Mouse (Mus musculus) intestine, postnatal 0 days (tissue): Measurements from ENCODE around the gene Lrrc4. TPM values are rescaled to one million over a fixed set of nuclear protein-coding genes. Genes with fewer than 3 reads are reported as not detected.

ENCODE experiments used
- ATAC-seq: fragments of 200-750 bp; cut with Nextera tagmentation; 2 replicates; pipeline ENCODE4 v1.8.0; 2017; ENCODE audit warnings: mild to moderate bottlenecking, moderate TSS enrichment, moderate library complexity
- H3K27ac ChIP-seq: fragments of 300-500 bp; sonication (generic); 2 replicates; pipeline ENCODE4 v1.5.1; 2014; ENCODE audit warnings: mild to moderate bottlenecking, low read depth, low read length, moderate library complexity
- H3K27me3 ChIP-seq: fragments of 300-500 bp; sonication (generic); replicated peaks from 2 replicates; pipeline ENCODE4 v1.6.1; 2014; ENCODE audit warnings: low read length, mixed read lengths; ENCODE audit not compliant: control insufficient read depth, insufficient read depth
- H3K36me3 ChIP-seq: fragments of 300-500 bp; sonication (generic); 2 replicates; pipeline ENCODE4 v1.6.1; 2014; ENCODE audit warnings: mild to moderate bottlenecking, moderate library complexity; ENCODE audit not compliant: control insufficient read depth, insufficient read depth
- H3K4me1 ChIP-seq: fragments of 300-500 bp; sonication (generic); replicated peaks from 2 replicates; pipeline ENCODE4 v1.6.1; 2014; ENCODE audit warnings: antibody characterized with exemption, low read length, mixed read lengths; ENCODE audit not compliant: control insufficient read depth, insufficient read depth
- H3K4me2 ChIP-seq: fragments of 300-500 bp; sonication (generic); replicated peaks from 2 replicates; pipeline ENCODE4 v1.6.1; 2014; ENCODE audit warnings: low read depth, mild to moderate bottlenecking, moderate library complexity
- H3K4me3 ChIP-seq: fragments of 300-500 bp; sonication (generic); 2 replicates; pipeline ENCODE4 v1.5.1; 2014; ENCODE audit warnings: low read depth, low read length
- H3K9ac ChIP-seq: fragments of 300-500 bp; sonication (generic); 2 replicates; pipeline ENCODE4 v1.6.1; 2014; ENCODE audit warnings: mild to moderate bottlenecking, low read depth, low read length
- H3K9me3 ChIP-seq: fragments of 300-500 bp; sonication (generic); 2 replicates; pipeline ENCODE4 v1.6.1; 2016; ENCODE audit warnings: mixed run types; ENCODE audit not compliant: control insufficient read depth
- CTCF ChIP-seq: sonication (generic); IDR thresholded peaks from 2 replicates; pipeline ENCODE4 v1.5.1; 2016; ENCODE audit warnings: low read depth, mild to moderate bottlenecking, control low read depth, antibody characterized with exemption, moderate library complexity
- WGBS: fragments of 180-500 bp; shearing (Covaris S2); extraction: QIAGEN DNeasy Blood & Tissue Kit; methylation state at CpG from one replicate; pipeline ENCODE4 v1.1.7; 2014; 5-methylcytosine and 5-hydroxymethylcytosine counted together
- polyA plus RNA-seq: library from polyadenylated mRNA; unstranded; fragments of >200 nt; fragmentation: Nextera tagmentation; extraction: Ambion mirVana; gene quantifications from 2 replicates; pipeline ENCODE4 v1.2.1, GENCODE M21; 2015

Gene Lrrc4
- polyA plus RNA-seq, 1 experiment from 2014 or later, result 3.2 TPM

- no peaks in the 10 kb centered on the region for H3K36me3 ChIP-seq
- 80% methylated on average over 7 of the region's 7 CpGs for WGBS
- ATAC-seq, result no peak
Measured at GRCm38 (mm10) chr6:28852342-28852741, 20.8 kb upstream of the Lrrc4 start.

GRCm38 (mm10) chr6:28850326-28850900, 18.9 kb upstream of the Lrrc4 start:
- no peak for ATAC-seq
- H3K4me1 ChIP-seq, result no peaks in the 10 kb centered on the region
- 91% methylated on average over 9 of the region's 9 CpGs for WGBS
- H3K27ac ChIP-seq, result no peak overlapping the region
- H3K36me3 ChIP-seq, result no peaks in the 10 kb centered on the region
- no peak overlapping the region for H3K4me2 ChIP-seq
- H3K27me3 ChIP-seq, result no peaks in the 10 kb centered on the region
- H3K9ac ChIP-seq, result no peak overlapping the region
- no peaks in the 10 kb centered on the region for H3K9me3 ChIP-seq
- no peak for TF ChIP-seq CTCF
- H3K4me3 ChIP-seq, result no peak overlapping the region

More at GRCm38 (mm10) chr6:28852342-28852741, 20.8 kb upstream of the Lrrc4 start:
- Histone ChIP-seq H3K4me3 (no peak overlapping the region), H3K27ac (no peak overlapping the region), H3K4me1 (0 out of 2 replicates have a peak, but pooled peaks cover 6% of the 10 kb centered on the region), H3K9me3 (no peaks in the 10 kb centered on the region), H3K27me3 (no peaks in the 10 kb centered on the region), H3K9ac (no peak overlapping the region), H3K4me2 (no peak overlapping the region)
- no peak for TF ChIP-seq CTCF

- Histone ChIP-seq H3K27ac (no peak overlapping the region), H3K4me3 (no peak overlapping the region), H3K27me3 (no peaks in the 10 kb centered on the region), H3K36me3 (no peaks in the 10 kb centered on the region), H3K9me3 (no peaks in the 10 kb centered on the region), H3K4me2 (no peak overlapping the region), H3K4me1 (no peaks in the 10 kb centered on the region), H3K9ac (no peak overlapping the region)
- WGBS, result 67% methylated on average over 3 of the region's 3 CpGs
- no peak for ATAC-seq
- no peak for TF ChIP-seq CTCF
Measured at GRCm38 (mm10) chr6:28849317-28849716, 17.8 kb upstream of the Lrrc4 start.

GRCm38 (mm10) chr6:28848891-28849290, 17.3 kb upstream of the Lrrc4 start:
- no peak overlapping the region for H3K4me3 ChIP-seq
- no peak for ATAC-seq
- H3K4me2 ChIP-seq, result no peak overlapping the region
- 83% methylated on average over 9 of the region's 9 CpGs for WGBS
- H3K9ac ChIP-seq, result no peak overlapping the region
- TF ChIP-seq CTCF, result no peak
- no peaks in the 10 kb centered on the region for H3K4me1 ChIP-seq
- no peaks in the 10 kb centered on the region for H3K27me3 ChIP-seq
- no peaks in the 10 kb centered on the region for H3K9me3 ChIP-seq
- no peaks in the 10 kb centered on the region for H3K36me3 ChIP-seq
- no peak overlapping the region for H3K27ac ChIP-seq

- TF ChIP-seq CTCF, result no peak
- WGBS, result 75% methylated on average over 6 of the region's 6 CpGs
Measured at GRCm38 (mm10) chr6:28848285-28848794, 16.8 kb upstream of the Lrrc4 start.

GRCm38 (mm10) chr6:28847616-28848015, 16.1 kb upstream of the Lrrc4 start:
- 74% methylated on average over 6 of the region's 6 CpGs for WGBS
- no peak overlapping the region for H3K9ac ChIP-seq
- H3K36me3 ChIP-seq, result no peaks in the 10 kb centered on the region; the same call in 1 of the 2 replicates
- H3K4me3 ChIP-seq, result no peak overlapping the region
- H3K27me3 ChIP-seq, result no peaks in the 10 kb centered on the region
- no peaks in the 10 kb centered on the region for H3K4me1 ChIP-seq
- no peak overlapping the region for H3K27ac ChIP-seq
- no peak for TF ChIP-seq CTCF
- no peak overlapping the region for H3K4me2 ChIP-seq
- ATAC-seq, result no peak
- no peaks in the 10 kb centered on the region for H3K9me3 ChIP-seq

More at GRCm38 (mm10) chr6:28848285-28848794, 16.8 kb upstream of the Lrrc4 start:
- Histone ChIP-seq H3K36me3 (no peaks in the 10 kb centered on the region), H3K4me1 (no peaks in the 10 kb centered on the region), H3K4me3 (no peak overlapping the region), H3K27me3 (no peaks in the 10 kb centered on the region), H3K9me3 (no peaks in the 10 kb centered on the region), H3K9ac (no peak overlapping the region), H3K27ac (no peak overlapping the region), H3K4me2 (no peak overlapping the region)
- ATAC-seq, result no peak
